Mouse (Mus musculus) lung, postnatal 0 days (tissue): Measurements from ENCODE around the gene Atg3.

ENCODE experiments used
- CTCF ChIP-seq: IDR thresholded peaks from 2 replicates; pipeline ENCODE4 v1.5.1; 2016; ENCODE audit warnings: antibody characterized with exemption, mild to moderate bottlenecking
- EP300 ChIP-seq: IDR thresholded peaks from 2 replicates; pipeline ENCODE4 v1.6.1; 2016; ENCODE audit warnings: antibody characterized with exemption, mild to moderate bottlenecking, control low read depth

DNA sequence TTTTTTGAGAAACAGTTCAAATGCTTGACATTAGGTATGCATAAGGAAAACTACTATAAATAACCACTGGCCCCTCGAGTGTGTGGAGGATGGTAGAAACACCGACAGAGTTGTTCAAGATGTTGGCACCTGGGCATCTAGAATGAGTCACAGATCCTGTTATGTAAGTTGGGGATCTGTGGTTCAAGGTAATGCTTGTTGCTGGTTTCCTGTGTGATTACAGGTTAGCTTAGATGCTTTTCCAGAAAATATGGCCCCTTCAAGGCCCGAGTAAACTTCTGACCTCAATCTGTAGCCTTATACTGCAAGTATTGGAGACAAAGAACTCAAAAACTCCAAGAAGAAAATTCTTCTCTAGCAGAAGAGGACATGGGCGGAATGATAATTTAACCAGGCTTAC lies 45.9 kb downstream of the Atg3 start:
- no peak for TF ChIP-seq EP300
- no peak for TF ChIP-seq CTCF
